Mouse (Mus musculus) midbrain, embryonic 16.5 days (tissue): ENCODE results near the gene Fbf1. TPM values are rescaled to one million over a fixed set of nuclear protein-coding genes. Genes with fewer than 3 reads are reported as not detected.

Experiments used
- ATAC-seq: fragments of 200-750 bp; cut with Nextera tagmentation; 2 replicates; pipeline ENCODE4 v1.8.0; 2017; ENCODE audit warnings: moderate TSS enrichment
- H3K27ac ChIP-seq: fragments of 300-500 bp; sonication (generic); 2 replicates; pipeline ENCODE4 v1.5.1; 2014; ENCODE audit warnings: mild to moderate bottlenecking, low read length, mixed read lengths
- H3K27me3 ChIP-seq: fragments of 300-500 bp; sonication (generic); 2 replicates; pipeline ENCODE4 v1.6.1; 2014; ENCODE audit warnings: low read depth, low read length, mixed read lengths; ENCODE audit not compliant: control insufficient read depth, insufficient read depth
- H3K36me3 ChIP-seq: fragments of 300-500 bp; sonication (generic); 2 replicates; pipeline ENCODE4 v1.6.1; 2014; ENCODE audit warnings: mild to moderate bottlenecking, low read length, moderate library complexity, mixed read lengths; ENCODE audit not compliant: control insufficient read depth, insufficient read depth
- H3K4me1 ChIP-seq: fragments of 300-500 bp; sonication (generic); 2 replicates; pipeline ENCODE4 v1.6.1; 2014; ENCODE audit warnings: mild to moderate bottlenecking, low read length, mixed read lengths; ENCODE audit not compliant: control insufficient read depth, insufficient read depth
- H3K4me2 ChIP-seq: fragments of 300-500 bp; sonication (generic); 2 replicates; pipeline ENCODE4 v1.6.1; 2014; ENCODE audit warnings: mild to moderate bottlenecking, low read length, mixed read lengths
- H3K4me3 ChIP-seq: fragments of 300-500 bp; sonication (generic); 2 replicates; pipeline ENCODE4 v1.5.1; 2014; ENCODE audit warnings: low read depth, mild to moderate bottlenecking, low read length, moderate library complexity, mixed read lengths
- H3K9ac ChIP-seq: fragments of 300-500 bp; sonication (generic); 2 replicates; pipeline ENCODE4 v1.6.1; 2014; ENCODE audit warnings: low read depth, low read length, mixed read lengths
- H3K9me3 ChIP-seq: fragments of 300-500 bp; sonication (generic); replicated peaks from 2 replicates; pipeline ENCODE4 v1.6.1; 2014; ENCODE audit warnings: mild to moderate bottlenecking, low read length, mixed read lengths; ENCODE audit not compliant: control insufficient read depth, poor library complexity, severe bottlenecking
- WGBS: fragments of 180-500 bp; shearing (Covaris S2); extraction: QIAGEN DNeasy Blood & Tissue Kit; methylation state at CpG from one replicate; pipeline ENCODE4 v1.1.7; 2014; 5-methylcytosine and 5-hydroxymethylcytosine counted together
- polyA plus RNA-seq: library from polyadenylated mRNA; unstranded; fragments of >200 nt; fragmentation: Nextera tagmentation; extraction: Ambion mirVana; gene quantifications from 2 replicates; pipeline ENCODE4 v1.2.1, GENCODE M21; 2015

The Fbf1 gene
- polyA plus RNA-seq = 69.4 and 77.1 TPM in 2 replicates

GRCm38 (mm10) chr11:116167884-116168439 is at the start of gene Fbf1:
Gene Fbf1, minus strand, starts transcription at chr11:116168166.
- peaks cover 8% of the 10 kb centered on the region for H3K36me3 ChIP-seq
- WGBS = under 1% methylated on average over 40 of the region's 40 CpGs
- H3K4me1 ChIP-seq = peaks cover 17% of the 10 kb centered on the region
- peak within 1 kb of the TSS; percentile 90 for H3K9ac ChIP-seq
- peak within 1 kb of the TSS; percentile 94 for H3K27ac ChIP-seq
- H3K4me2 ChIP-seq = peak within 1 kb of the TSS; percentile 70
- H3K9me3 ChIP-seq = no peaks in the 10 kb centered on the region
- peak; percentile 99 for ATAC-seq
- H3K27me3 ChIP-seq = no peaks in the 10 kb centered on the region
- peak within 1 kb of the TSS; percentile 78 for H3K4me3 ChIP-seq

DNA sequence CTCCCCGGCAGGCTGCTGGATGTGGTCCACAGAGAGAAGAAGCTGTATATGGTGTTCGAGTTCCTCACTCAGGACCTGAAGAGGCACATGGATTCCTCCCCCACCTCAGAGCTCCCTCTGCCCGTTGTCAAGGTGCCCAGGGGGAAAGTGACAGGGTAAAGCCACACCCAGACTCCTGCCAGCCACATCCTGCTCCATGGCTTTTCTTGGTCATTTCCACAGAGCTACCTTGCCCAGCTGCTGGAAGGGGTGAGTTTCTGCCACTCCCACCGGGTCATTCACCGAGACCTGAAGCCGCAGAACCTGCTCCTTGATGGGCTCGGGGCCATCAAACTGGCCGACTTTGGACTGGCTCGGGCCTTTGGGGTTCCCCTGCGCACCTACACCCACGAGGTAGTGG is 48.6 kb upstream of the Fbf1 start:
- H3K36me3 ChIP-seq = no peaks in the 10 kb centered on the region
- no peak overlapping the region for H3K4me3 ChIP-seq
- H3K9ac ChIP-seq = no peak overlapping the region
- H3K4me2 ChIP-seq = no peak overlapping the region
- peaks cover 12% of the 10 kb centered on the region for H3K27me3 ChIP-seq
- peaks cover 2% of the 10 kb centered on the region; the same call in 1 of the 2 replicates for H3K9me3 ChIP-seq
- no peak overlapping the region for H3K27ac ChIP-seq
- no peaks in the 10 kb centered on the region for H3K4me1 ChIP-seq
- no peak for ATAC-seq
- 90% methylated on average over 11 of the region's 11 CpGs for WGBS

DNA sequence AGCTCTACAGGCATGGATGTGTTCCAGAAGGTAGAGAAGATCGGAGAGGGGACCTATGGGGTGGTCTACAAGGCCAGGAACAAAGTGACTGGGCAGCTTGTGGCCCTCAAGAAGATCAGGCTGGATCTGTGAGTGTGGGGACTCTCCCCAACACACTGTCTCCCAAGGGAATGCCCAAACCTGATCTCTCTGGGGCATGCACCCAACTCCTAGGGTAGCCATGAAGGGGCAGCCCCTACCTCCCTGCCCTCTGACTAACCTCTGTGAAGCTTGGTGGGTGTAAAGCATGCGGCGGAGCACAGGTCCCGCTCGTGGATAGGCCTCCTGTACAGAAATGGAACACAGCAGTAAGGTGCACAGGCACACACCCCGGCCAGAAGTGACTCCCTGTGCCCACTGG is 48.0 kb upstream of the Fbf1 start:
- no peaks in the 10 kb centered on the region for H3K9me3 ChIP-seq
- WGBS = 91% methylated on average over 6 of the region's 6 CpGs
- no peak for ATAC-seq
- no peak overlapping the region for H3K4me2 ChIP-seq
- no peak overlapping the region for H3K9ac ChIP-seq
- H3K4me1 ChIP-seq = no peaks in the 10 kb centered on the region
- no peak overlapping the region for H3K4me3 ChIP-seq
- H3K27me3 ChIP-seq = peaks cover 6% of the 10 kb centered on the region
- H3K36me3 ChIP-seq = no peaks in the 10 kb centered on the region
- H3K27ac ChIP-seq = no peak overlapping the region

- WGBS = 82% methylated on average over 7 of the region's 7 CpGs
- no peaks in the 10 kb centered on the region for H3K36me3 ChIP-seq
- H3K4me2 ChIP-seq = no peak overlapping the region
- no peak overlapping the region for H3K9ac ChIP-seq
- no peaks in the 10 kb centered on the region for H3K4me1 ChIP-seq
- no peaks in the 10 kb centered on the region for H3K27me3 ChIP-seq
- H3K4me3 ChIP-seq = no peak overlapping the region
- H3K9me3 ChIP-seq = no peaks in the 10 kb centered on the region
- no peak for ATAC-seq
- no peak overlapping the region for H3K27ac ChIP-seq
Measured at GRCm38 (mm10) chr11:116215181-116215580, 47.2 kb upstream of the Fbf1 start.

DNA sequence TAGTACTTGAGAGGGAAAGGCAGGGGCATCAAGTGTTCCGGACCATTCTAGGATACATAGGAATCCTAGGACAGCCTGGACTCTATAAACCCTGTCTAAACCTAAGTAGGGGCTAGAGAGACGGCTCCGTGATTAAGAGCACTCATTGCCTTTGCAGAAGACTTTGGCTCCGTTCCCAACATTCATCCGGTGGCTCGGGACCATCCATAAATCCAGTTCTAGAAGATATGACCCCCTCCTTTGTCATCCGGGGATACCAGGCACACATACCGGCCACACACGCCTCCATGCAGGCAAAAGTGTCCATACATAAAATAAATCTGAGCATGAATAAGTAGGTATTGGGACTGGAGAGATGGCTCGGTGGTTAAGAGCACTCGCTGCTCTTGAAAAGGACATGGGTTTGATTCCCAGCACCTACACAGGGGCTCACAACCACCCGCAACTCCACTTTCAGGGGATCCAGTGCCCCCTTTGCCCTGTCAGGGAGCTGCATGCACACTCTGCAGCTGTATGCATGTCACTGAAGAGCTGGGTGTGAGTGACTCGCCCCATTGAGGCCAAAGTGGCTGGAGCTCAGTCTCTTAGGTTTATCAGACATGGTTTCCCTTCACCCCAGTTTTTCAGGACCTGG is 46.0 kb upstream of the Fbf1 start:
- WGBS = 93% methylated on average over 13 of the region's 13 CpGs
- ATAC-seq = no peak
- no peaks in the 10 kb centered on the region for H3K9me3 ChIP-seq
- H3K4me1 ChIP-seq = no peaks in the 10 kb centered on the region
- H3K27me3 ChIP-seq = no peaks in the 10 kb centered on the region
- H3K4me3 ChIP-seq = no peak overlapping the region
- no peak overlapping the region for H3K27ac ChIP-seq
- no peak overlapping the region for H3K4me2 ChIP-seq
- H3K9ac ChIP-seq = no peak overlapping the region
- H3K36me3 ChIP-seq = no peaks in the 10 kb centered on the region

- H3K27me3 ChIP-seq = no peaks in the 10 kb centered on the region
- H3K4me1 ChIP-seq = no peaks in the 10 kb centered on the region
- no peak overlapping the region for H3K4me2 ChIP-seq
- 90% methylated on average over 6 of the region's 6 CpGs for WGBS
- H3K9me3 ChIP-seq = no peaks in the 10 kb centered on the region
- no peak overlapping the region for H3K9ac ChIP-seq
- no peak overlapping the region for H3K27ac ChIP-seq
- H3K4me3 ChIP-seq = no peak overlapping the region
- H3K36me3 ChIP-seq = no peaks in the 10 kb centered on the region
- no peak for ATAC-seq
Measured at GRCm38 (mm10) chr11:116212847-116213246, 44.9 kb upstream of the Fbf1 start.

DNA sequence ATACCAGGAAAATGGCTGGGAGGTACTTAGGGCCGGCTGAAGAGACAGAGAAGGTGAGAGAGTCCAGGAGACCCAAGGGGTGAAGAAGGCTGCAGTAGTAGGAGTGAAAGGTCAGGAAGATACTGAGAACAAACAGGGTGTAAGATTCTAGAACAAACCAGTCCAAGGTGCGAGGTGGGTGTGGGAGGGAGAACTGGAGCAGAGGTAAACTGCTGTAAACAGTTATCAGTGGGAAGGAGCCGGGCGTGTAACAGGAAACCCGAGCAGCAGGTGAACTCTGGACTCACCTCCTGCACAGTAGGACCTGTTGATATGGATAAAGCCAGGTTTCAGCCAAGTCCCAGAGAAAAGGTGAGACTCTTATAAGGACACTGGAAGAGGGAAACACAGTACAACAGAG is 42.7 kb upstream of the Fbf1 start:
- Histone ChIP-seq H3K27me3 (no peaks in the 10 kb centered on the region), H3K4me3 (no peak overlapping the region), H3K9me3 (no peaks in the 10 kb centered on the region), H3K4me2 (no peak overlapping the region), H3K9ac (no peak overlapping the region), H3K36me3 (peaks cover 12% of the 10 kb centered on the region), H3K4me1 (no peaks in the 10 kb centered on the region), H3K27ac (no peak overlapping the region)
- WGBS = 80% methylated on average over 5 of the region's 5 CpGs
- ATAC-seq = no peak

DNA sequence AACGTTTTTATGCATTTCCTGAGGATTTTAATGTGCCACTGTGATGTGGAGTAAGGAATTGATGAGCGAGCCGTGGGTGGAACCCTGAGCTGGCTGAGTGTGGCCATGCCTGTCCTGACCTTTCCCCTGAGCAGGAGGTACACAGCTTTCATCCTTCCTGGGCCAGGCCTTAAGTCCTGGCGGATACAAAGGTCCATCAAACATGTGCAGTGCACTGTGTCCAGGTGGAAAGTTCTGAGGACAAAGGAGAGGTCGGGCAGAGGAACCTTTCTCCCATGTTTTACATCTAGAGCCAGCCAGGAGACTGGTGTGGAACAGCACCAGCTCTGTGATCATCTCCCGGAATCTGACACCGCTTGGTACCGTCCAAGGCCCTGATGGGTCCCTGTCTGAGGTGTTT is 41.3 kb upstream of the Fbf1 start:
- no peak overlapping the region for H3K27ac ChIP-seq
- no peaks in the 10 kb centered on the region for H3K9me3 ChIP-seq
- H3K4me2 ChIP-seq = no peak overlapping the region
- peaks cover 12% of the 10 kb centered on the region for H3K36me3 ChIP-seq
- no peaks in the 10 kb centered on the region for H3K27me3 ChIP-seq
- no peaks in the 10 kb centered on the region for H3K4me1 ChIP-seq
- no peak overlapping the region for H3K9ac ChIP-seq
- no peak for ATAC-seq
- no peak overlapping the region for H3K4me3 ChIP-seq
- 83% methylated on average over 8 of the region's 8 CpGs for WGBS

- Histone ChIP-seq H3K9ac (no peak overlapping the region), H3K4me1 (no peaks in the 10 kb centered on the region), H3K4me3 (no peak overlapping the region), H3K9me3 (no peaks in the 10 kb centered on the region), H3K27ac (no peak overlapping the region), H3K27me3 (no peaks in the 10 kb centered on the region), H3K4me2 (no peak overlapping the region), H3K36me3 (peaks cover 12% of the 10 kb centered on the region)
- WGBS = 84% methylated on average over 3 of the region's 3 CpGs
- no peak for ATAC-seq
Measured at GRCm38 (mm10) chr11:116208660-116209059, 40.7 kb upstream of the Fbf1 start.
